Mouse (Mus musculus): Measurements from ENCODE around the gene Serinc3. TPM values are rescaled to one million over a fixed set of nuclear protein-coding genes. Genes with fewer than 3 reads are reported as not detected.

Gene Serinc3
- total and polyA plus RNA-seq, 3 experiments = 345 to 611 (median 467) TPM

DNA sequence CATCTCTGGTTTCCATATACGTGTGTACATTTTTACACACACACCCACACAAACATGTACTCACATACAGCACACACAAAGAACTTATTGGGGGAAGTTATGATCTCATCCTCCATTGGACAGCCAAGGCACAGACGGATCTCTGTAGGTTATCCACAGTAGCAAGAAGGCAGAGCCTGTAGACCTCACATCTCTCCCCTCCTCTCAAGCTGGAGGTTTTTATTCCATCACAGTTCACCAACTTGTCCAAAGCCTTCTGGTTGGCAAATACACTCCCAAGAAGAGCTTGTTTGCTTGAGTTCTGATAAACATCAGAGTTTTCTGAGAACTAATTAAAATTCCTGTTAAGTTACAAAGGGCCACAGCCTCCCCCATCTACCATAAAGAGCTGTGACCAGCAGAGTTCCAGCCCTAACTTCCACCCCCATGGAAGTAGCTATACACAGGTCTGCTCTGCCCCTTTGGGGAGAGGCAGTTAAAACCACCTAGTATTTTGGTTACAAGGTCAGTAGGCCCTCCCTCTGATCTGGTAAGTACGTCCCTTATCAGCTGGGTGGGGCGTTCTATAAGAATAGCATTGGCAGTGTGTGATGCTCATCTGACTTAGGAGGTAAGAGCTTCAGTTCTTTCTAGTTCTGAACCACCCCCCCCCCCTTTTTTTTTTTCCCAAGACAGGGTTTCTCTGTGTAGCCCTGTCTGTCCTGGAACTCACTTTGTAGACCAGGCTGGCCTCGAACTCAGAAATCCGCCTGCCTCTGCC lies 47.1 kb upstream of the Serinc3 start:
- H3K79me2 ChIP-seq (replicated peaks; ENCODE audit: control insufficient read depth, extremely low read depth, insufficient read depth, poor library complexity, severe bottlenecking) = peaks cover 96% of the 10 kb centered on the region
- no peak overlapping the region for H3K9ac ChIP-seq (ENCODE audit: insufficient read depth, low read depth)
- in situ Hi-C loops (cut with MboI; ENCODE audit: low pct_ligation_motif_present, low pct_unique_long_range_greater_than_20kb, low sequenced_read_pairs) (no loop called here), dilution Hi-C loops (cut with MboI; ENCODE audit: extremely low pct_ligation_motif_present, extremely low pct_unique_long_range_greater_than_20kb, low sequenced_read_pairs) (no loop called here)
- TF ChIP-seq JUN (IDR thresholded peaks at IDR 0.05; ENCODE audit: insufficient read depth, low read depth, low read length) (no peak), UBTF (IDR thresholded peaks at IDR 0.05; ENCODE audit: low read depth, low read length) (no peak), NRF1 (IDR thresholded peaks at IDR 0.05; ENCODE audit: low read depth, low read length) (no peak), POLR2A (IDR thresholded peaks at IDR 0.05; ENCODE audit: low read depth, low read length) (no peak), KAT2A (IDR thresholded peaks at IDR 0.05; ENCODE audit: insufficient replicate concordance, low read length) (no peak), JUND (conservative IDR thresholded peaks at IDR 0.05; ENCODE audit: low read depth, low read length) (no peak), PAX5 (IDR thresholded peaks at IDR 0.05; ENCODE audit: low read length) (no peak), ZNF384 (IDR thresholded peaks at IDR 0.05; ENCODE audit: low read depth, low read length) (no peak), MXI1 (IDR thresholded peaks at IDR 0.05; ENCODE audit: low read depth, low read length) (no peak), ELF1 (IDR thresholded peaks at IDR 0.05; ENCODE audit: low read depth, low read length) (no peak), ZC3H11A (IDR thresholded peaks at IDR 0.05; ENCODE audit: low read depth, low read length) (no peak), RCOR1 (conservative IDR thresholded peaks at IDR 0.05; ENCODE audit: low read depth, low read length) (no peak), SMC3 (IDR thresholded peaks at IDR 0.05; ENCODE audit: low read depth, low read length) (no peak)
- no peaks in the 10 kb centered on the region for H3K27me3 ChIP-seq (replicated peaks)
- H3K4me2 ChIP-seq (ENCODE audit: insufficient read depth, low read depth, poor library complexity, severe bottlenecking) = no peak overlapping the region
- no peak overlapping the region for H3K4me3 ChIP-seq (replicated peaks in 1 of 3; ENCODE audit: low read depth in 2 of 3, low read length in 2 of 3, poor library complexity in 1 of 3)
- no peak for DNase-seq (ENCODE audit: extremely low read depth)
- H3K4me1 ChIP-seq (ENCODE audit: control insufficient read depth in 1 of 2, insufficient read depth in 2 of 2) = peaks cover 26 to 88% of the 10 kb centered on the region in 2 experiments
- H3K36me3 ChIP-seq (replicated peaks in 1 of 2; ENCODE audit: control insufficient read depth in 1 of 2, insufficient read depth in 1 of 2, low read length in 1 of 2) = peaks cover 11 to 67% of the 10 kb centered on the region in 2 experiments
- no peaks in the 10 kb centered on the region for H3K9me3 ChIP-seq (replicated peaks; ENCODE audit: low read length)
- no peak overlapping the region for H3K27ac ChIP-seq (ENCODE audit: insufficient read depth, low read depth)

DNA sequence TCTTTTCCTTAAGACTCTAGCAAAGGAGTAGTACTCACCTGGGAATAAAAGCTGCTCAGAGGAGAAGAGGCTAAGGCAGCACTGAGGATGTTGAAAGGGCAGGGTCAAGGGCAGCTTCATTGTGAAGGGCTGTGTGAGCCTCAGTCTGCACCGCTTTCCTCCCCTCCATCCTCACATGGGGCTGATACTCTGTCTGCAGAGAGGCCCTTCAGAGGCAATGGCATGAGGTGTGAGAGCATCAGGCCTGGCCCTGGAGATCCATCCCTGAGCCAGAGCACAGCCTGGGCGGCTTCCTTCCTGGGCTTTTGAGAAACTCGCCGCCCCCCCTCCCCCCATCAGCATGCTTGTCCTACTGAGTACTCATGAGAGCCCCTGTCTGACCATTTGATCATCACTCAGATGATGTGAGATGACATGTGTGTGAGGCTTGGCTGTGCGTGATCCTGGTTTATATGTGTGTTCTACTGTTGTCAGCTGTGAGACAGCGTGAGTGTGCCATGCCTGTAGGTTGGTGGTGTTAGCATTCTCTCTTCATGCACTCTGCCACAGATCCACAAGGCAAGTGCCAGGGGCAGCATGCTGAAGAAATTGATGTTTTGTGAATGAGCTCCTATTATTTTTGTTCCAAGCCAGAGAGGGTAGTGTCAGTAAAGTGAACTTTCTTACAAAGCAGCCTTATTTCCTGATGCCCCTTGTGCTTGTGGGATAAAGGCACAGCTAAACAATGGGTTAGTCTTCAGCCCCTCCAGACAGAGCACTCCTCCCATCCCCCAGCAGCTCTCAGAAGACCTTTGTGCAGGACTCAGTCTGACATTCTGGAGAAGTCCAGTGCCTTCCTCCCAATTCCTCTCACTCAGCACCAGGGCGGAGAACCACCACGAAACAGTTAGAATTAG lies 45.7 kb upstream of the Serinc3 start:
- no peaks in the 10 kb centered on the region for H3K27me3 ChIP-seq (replicated peaks)
- peaks cover 11 to 74% of the 10 kb centered on the region in 2 experiments for H3K36me3 ChIP-seq (replicated peaks in 1 of 2; ENCODE audit: control insufficient read depth in 1 of 2, insufficient read depth in 1 of 2, low read length in 1 of 2)
- in situ Hi-C loops (cut with MboI; ENCODE audit: low pct_ligation_motif_present, low pct_unique_long_range_greater_than_20kb, low sequenced_read_pairs) (no loop called here), dilution Hi-C loops (cut with MboI; ENCODE audit: extremely low pct_ligation_motif_present, extremely low pct_unique_long_range_greater_than_20kb, low sequenced_read_pairs) (no loop called here)
- peaks cover 20 to 88% of the 10 kb centered on the region in 2 experiments for H3K4me1 ChIP-seq (ENCODE audit: control insufficient read depth in 1 of 2, insufficient read depth in 2 of 2)
- H3K79me2 ChIP-seq (replicated peaks; ENCODE audit: control insufficient read depth, extremely low read depth, insufficient read depth, poor library complexity, severe bottlenecking) = peaks cover 96% of the 10 kb centered on the region
- DNase-seq (ENCODE audit: extremely low read depth) = no peak
- no peak for TF ChIP-seq ZNF384 (IDR thresholded peaks at IDR 0.05; ENCODE audit: low read depth, low read length)
- no peak for TF ChIP-seq KAT2A (IDR thresholded peaks at IDR 0.05; ENCODE audit: insufficient replicate concordance, low read length)
- no peak for TF ChIP-seq IRF4 (IDR thresholded peaks at IDR 0.05; ENCODE audit: low read depth, low read length)
- TF ChIP-seq MXI1 (IDR thresholded peaks at IDR 0.05; ENCODE audit: low read depth, low read length) = no peak
- no peak for TF ChIP-seq POLR2A (IDR thresholded peaks at IDR 0.05; ENCODE audit: low read depth, low read length)
- TF ChIP-seq CHD1 (IDR thresholded peaks at IDR 0.05; ENCODE audit: low read depth, low read length) = no peak
- no peak for TF ChIP-seq JUND (conservative IDR thresholded peaks at IDR 0.05; ENCODE audit: low read depth, low read length)
- TF ChIP-seq RCOR1 (conservative IDR thresholded peaks at IDR 0.05; ENCODE audit: low read depth, low read length) = no peak
- no peak for TF ChIP-seq ETS1 (conservative IDR thresholded peaks at IDR 0.05; ENCODE audit: low read depth, low read length)
- no peak for TF ChIP-seq BHLHE40 (IDR thresholded peaks at IDR 0.05; ENCODE audit: low read depth, low read length)
- no peak for TF ChIP-seq MYC (IDR thresholded peaks at IDR 0.05; ENCODE audit: low read depth, low read length)
- TF ChIP-seq CTCF (conservative IDR thresholded peaks at IDR 0.05 in 1 of 2, IDR thresholded peaks at IDR 0.05 in 1 of 2; ENCODE audit: low read depth in 2 of 2, low read length in 2 of 2) = no peak
- TF ChIP-seq CHD2 (IDR thresholded peaks at IDR 0.05; ENCODE audit: low read length) = no peak
- TF ChIP-seq EP300 (IDR thresholded peaks at IDR 0.05; ENCODE audit: low read length) = no peak
- TF ChIP-seq E2F4 (IDR thresholded peaks at IDR 0.05; ENCODE audit: insufficient replicate concordance, low read depth, low read length) = no peak
- no peak for TF ChIP-seq ZKSCAN1 (IDR thresholded peaks at IDR 0.05; ENCODE audit: borderline replicate concordance, low read depth, low read length)
- no peak for TF ChIP-seq NRF1 (IDR thresholded peaks at IDR 0.05; ENCODE audit: low read depth, low read length)
- no peak for TF ChIP-seq MAZ (IDR thresholded peaks at IDR 0.05; ENCODE audit: low read depth, low read length)
- no peak for TF ChIP-seq MEF2A (IDR thresholded peaks at IDR 0.05; ENCODE audit: borderline replicate concordance, low read depth, low read length)
- H3K4me3 ChIP-seq (replicated peaks in 1 of 3; ENCODE audit: low read depth in 2 of 3, low read length in 2 of 3, poor library complexity in 1 of 3) = no peak overlapping the region
- H3K4me2 ChIP-seq (ENCODE audit: insufficient read depth, low read depth, poor library complexity, severe bottlenecking) = no peak overlapping the region
- H3K9me3 ChIP-seq (replicated peaks; ENCODE audit: low read length) = no peaks in the 10 kb centered on the region
- H3K9ac ChIP-seq (ENCODE audit: insufficient read depth, low read depth) = no peak overlapping the region
- H3K27ac ChIP-seq (ENCODE audit: insufficient read depth, low read depth) = 0 out of 2 replicates have a peak overlapping the region, but pooled peaks have one; percentile 6

All from CH12.LX (cell line).